Mouse (Mus musculus) layer of hippocampus, adult 2 months (tissue): Measurements from ENCODE around the gene Serp1. TPM values are rescaled to one million over a fixed set of nuclear protein-coding genes. Genes with fewer than 3 reads are reported as not detected.

Experiments used
- DNase-seq, 2 experiments: peaks; one replicate each; pipeline ENCODE4 v3.0.0; 2022; ENCODE audit warnings: low spot score in 2 of 2
- H3K27ac ChIP-seq: fragments of 200-600 bp; 2 replicates; pipeline ENCODE4 v1.8.1; 2022
- H3K4me3 ChIP-seq: fragments of 200-600 bp; 2 replicates; pipeline ENCODE4 v1.8.1; 2022; ENCODE audit warnings: mild to moderate bottlenecking
- CTCF ChIP-seq: fragments of 200-600 bp; conservative IDR thresholded peaks from 2 replicates; pipeline ENCODE4 v1.8.1; 2022; ENCODE audit warnings: antibody characterized with exemption, mild to moderate bottlenecking, moderate library complexity
- long read RNA-seq, 2 experiments: library from polyadenylated mRNA; stranded (forward); transcript quantifications; one replicate each; pipeline ENCODE4 v2.0.0; 2021; ENCODE audit warnings: borderline mapping rate in 2 of 2
- total RNA-seq, 2 experiments: library from RNA; stranded (reverse); gene quantifications; 2 replicates each; pipeline ENCODE4 v1.2.3; 2021

Gene Serp1
- 10 to 100 TPM; 22.3 to 22.7 TPM for total RNA-seq
- long read RNA-seq, experiment 1, full-length matches to known transcripts: 59 of 60 reads
- long read RNA-seq, experiment 1, partial matches to known transcripts: 0 of 60 reads
- long read RNA-seq, experiment 1, other reads (novel, unspliced or antisense): 1 of 60 reads
- long read RNA-seq, experiment 2, full-length matches to known transcripts: 72 of 76 reads
- long read RNA-seq, experiment 2, partial matches to known transcripts: 2 of 76 reads
- long read RNA-seq, experiment 2, other reads (novel, unspliced or antisense): 2 of 76 reads

DNA sequence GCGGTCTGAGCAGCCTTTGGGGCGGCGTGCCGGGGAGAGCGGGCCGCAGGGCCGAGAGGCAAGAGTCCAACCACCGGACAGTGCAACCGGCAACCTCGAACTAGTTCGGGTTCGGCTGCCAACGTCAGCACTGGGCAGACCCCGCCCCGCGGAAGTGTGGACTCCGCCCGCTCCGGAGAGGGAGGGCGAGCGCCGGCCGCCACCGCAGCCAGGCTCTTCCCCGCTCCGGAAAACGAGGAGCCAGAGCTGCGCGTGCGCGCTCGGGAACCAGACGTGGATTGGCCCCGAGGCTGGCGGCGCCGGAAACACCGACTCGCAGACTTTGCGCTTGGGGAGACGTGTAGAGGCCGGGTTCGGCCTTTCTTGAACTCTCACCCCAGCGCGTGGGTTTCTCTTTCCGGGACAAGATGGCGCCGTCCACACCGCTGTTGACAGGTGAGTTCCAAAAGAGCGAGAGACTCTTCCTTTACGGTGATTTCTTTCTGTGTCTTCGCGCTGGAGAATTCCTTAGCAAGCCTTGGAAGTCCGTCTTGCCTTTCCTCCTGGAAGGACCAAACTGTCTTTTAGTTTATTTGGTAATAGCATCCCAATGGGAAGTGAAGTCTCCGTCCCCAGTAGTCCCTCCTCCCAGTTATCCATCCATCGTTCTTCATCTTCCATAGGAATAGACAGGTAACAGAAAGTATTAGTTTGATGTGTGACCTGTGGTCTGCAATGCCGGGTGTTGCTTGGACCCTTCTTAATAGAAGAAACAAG lies at the start of gene Serp1, which contains the start of gene Eif2a:
Gene Serp1 (minus strand): TSS at position 241 of the 756 bp plus-strand sequence.
Gene Eif2a (plus strand): TSS at position 170 of the 756 bp plus-strand sequence.
- peak within 1 kb of the TSS; percentile 96 for H3K27ac ChIP-seq
- peak; percentile 99 for DNase-seq
- no peak for TF ChIP-seq CTCF
- peak within 1 kb of the TSS; percentile 99 for H3K4me3 ChIP-seq

- no peak for DNase-seq
- H3K4me3 ChIP-seq: no peak overlapping the region
- TF ChIP-seq CTCF: no peak
Observed at GRCm38 (mm10) chr3:58570821-58571220, 45.1 kb upstream of the Serp1 start.

DNA sequence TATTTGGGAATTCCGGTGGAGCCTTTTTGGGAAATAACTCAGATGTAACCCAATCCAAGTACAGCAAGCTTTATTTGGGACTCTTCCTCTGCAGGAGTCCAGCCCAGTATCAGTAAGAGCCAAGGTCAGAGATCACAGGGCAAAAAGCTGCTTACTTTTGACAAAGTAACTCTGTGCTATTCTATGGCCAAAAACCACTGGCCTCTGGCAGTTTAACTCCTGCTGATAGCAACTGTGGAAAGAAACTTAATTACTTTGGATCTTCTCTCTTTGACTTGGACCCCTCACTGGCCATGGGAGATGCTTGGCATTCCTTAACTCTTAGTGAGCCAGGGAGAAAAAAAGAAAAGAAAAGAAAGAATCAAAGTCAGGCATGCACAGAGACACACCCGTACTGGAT lies 35.7 kb upstream of the Serp1 start:
- H3K4me3 ChIP-seq: no peak overlapping the region
- TF ChIP-seq CTCF: no peak
- DNase-seq: no peak
- H3K27ac ChIP-seq: no peak overlapping the region

More at GRCm38 (mm10) chr3:58570821-58571220, 45.1 kb upstream of the Serp1 start:
- H3K27ac ChIP-seq: no peak overlapping the region

DNA sequence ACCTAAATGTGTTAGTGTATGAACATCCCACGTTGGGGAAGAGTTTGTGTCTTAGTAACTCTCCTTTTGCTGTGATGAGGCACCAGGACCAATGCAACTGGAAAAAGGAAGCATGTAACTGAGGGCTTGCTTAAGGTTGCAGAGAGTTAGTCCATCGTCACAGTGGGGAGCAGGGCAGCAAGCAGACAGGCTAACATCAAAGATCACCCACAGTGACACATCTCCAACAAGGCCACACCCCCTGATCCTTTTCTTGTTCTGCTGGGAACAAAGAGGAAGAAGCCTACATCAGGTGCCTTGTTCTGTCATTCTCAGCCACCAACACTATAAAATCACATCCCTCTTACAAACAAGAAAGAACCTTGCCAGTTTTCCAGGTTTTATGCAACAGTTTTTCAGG lies 34.2 kb upstream of the Serp1 start:
- H3K4me3 ChIP-seq: no peak overlapping the region
- no peak for TF ChIP-seq CTCF
- no peak overlapping the region for H3K27ac ChIP-seq
- no peak for DNase-seq

DNA sequence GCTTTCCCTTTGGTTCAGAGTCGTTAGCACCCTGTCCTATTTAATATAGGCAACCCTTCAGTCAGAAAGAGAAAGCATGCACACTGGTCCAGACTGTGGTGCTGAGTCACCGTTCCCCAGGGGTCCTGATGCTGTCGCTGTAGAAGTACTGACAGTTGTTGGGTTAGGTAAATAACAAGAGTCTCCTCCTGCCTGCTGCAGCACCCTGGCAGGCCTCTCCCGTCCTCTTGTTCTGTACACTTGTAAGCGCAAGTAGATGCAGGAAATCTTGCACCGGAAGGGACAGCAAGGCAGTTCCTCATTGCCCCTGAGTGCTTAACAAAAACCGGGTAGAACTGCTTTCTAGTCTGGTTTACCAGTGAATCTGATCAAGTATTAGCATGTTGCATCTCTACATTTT lies 31.0 kb upstream of the Serp1 start:
- Histone ChIP-seq H3K4me3 (no peak overlapping the region), H3K27ac (no peak overlapping the region)
- DNase-seq: no peak
- no peak for TF ChIP-seq CTCF

DNA sequence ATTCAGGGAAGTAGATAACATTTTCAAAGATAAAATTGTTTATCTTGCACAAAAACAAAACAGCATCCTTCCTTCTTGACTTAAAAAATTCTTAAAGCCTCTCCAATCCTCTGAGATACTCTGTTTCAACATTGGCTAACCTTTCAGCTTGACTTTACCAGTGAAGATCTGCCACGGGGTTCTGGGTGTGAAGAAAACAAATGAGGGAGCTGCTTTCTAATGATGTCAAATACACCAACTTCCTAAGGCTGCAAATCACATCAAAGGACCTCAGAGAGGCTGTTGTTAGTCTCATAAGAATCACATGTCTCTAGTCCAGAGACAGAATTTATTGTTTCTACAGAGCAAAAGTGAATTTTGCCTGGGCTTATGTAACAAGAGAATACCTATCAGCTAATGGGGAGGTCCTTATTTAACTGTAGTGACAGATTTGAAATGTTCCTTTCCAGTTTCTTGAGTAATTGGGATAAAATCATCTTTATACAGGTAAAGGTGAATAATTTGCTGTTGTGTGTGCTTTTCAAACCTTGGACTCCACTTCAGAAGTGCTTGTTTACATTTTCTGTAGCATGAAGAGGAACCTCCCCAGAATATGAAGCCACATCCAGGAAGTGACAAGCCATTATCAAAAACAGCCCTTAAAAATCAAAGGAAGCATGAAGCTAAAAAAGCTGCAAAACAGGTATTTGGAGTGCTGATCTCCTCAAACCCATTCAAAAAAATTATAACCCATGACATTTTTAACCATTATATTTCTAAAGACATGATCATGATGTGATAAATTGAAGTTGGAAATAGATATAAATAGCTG lies 26.5 kb upstream of the Serp1 start:
- H3K4me3 ChIP-seq: no peak overlapping the region
- TF ChIP-seq CTCF: no peak
- DNase-seq: no peak
- no peak overlapping the region for H3K27ac ChIP-seq

DNA sequence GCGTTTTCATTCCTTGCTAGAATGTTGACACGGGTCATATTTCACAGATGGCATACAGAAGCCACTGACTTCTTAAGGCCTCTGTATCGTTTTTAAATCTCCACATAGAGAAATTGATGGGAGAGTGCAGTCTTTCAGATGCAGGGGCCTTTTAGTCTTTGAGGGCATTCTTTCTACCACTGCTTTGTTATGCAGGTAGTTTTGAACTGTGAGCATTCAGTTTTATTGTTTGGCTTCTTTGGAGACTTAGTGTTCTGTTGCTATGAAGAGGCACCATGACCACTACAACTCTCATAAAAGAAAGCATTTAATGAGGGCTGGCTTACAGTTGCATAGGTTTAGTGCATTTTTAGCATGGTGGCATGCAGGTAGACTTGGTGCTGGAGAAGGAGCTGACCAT lies 10.9 kb upstream of the Serp1 start:
- no peak for DNase-seq
- no peak for TF ChIP-seq CTCF
- Histone ChIP-seq H3K27ac (no peak overlapping the region), H3K4me3 (no peak overlapping the region)

DNA sequence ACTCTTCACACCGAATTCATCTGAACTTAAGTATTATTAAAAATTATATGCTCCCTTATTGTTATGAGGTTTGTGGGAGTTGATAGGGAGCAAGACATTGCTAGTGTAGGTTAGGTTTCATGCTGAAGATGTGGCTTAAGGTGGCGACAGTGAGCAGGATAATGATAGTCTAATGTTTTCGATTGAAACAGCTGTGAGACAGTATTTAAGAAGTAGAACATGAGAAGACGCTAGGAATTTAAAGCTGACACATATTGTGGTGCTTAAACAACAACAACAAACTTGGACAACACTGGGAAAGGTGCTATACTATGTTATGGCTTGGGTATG lies 681 bp upstream of the Serp1 start:
- DNase-seq: no peak
- peak; percentile 35 for TF ChIP-seq CTCF
- Histone ChIP-seq H3K4me3 (peak overlapping the region; percentile 99), H3K27ac (peak overlapping the region; percentile 83)

DNA sequence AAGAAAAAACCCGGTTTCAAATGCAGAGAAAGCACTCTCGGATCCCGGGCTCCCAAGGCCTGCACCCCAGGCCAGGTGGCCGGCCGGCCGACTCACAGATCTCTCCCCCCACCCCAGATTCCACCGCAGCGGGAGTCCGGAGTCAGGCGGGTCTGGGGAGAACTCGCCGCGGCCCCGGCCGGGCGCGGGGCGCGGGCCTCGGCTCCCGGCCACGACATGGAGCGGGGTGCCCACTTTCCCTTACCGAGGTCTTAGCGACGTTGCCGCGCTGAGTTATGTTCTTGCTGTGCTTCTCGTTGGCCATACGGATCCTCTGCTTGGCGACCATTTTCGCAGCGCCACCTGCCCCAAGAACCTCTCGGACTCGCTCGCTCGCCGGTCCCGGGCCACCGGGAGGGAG lies 526 bp downstream of the Serp1 start:
- DNase-seq: peak in 1 of 2 experiments; percentile 5
- Histone ChIP-seq H3K4me3 (peak overlapping the region; percentile 99), H3K27ac (peak overlapping the region; percentile 96)
- TF ChIP-seq CTCF: no peak

DNA sequence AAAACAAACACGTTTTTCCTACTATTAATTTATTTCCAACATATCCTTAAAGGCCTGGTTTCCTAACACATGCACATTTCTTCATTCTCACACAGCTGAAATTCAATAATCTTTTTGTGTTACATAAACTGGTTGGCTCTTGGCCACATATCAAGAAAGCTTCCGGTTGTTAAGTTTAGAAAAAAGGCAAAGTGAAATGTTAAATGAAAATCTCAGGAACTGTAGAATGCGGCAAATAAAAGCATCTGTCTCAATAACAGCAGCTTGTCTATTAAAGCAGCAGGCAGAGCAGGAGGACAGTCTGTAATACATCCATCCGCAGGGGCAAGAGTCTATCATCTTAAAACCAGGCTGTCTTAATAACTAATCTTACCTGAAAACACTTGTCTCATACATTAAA lies 1.4 kb downstream of the Serp1 start:
- Histone ChIP-seq H3K4me3 (peak overlapping the region; percentile 99), H3K27ac (peak overlapping the region; percentile 96)
- DNase-seq: no peak
- TF ChIP-seq CTCF: no peak

DNA sequence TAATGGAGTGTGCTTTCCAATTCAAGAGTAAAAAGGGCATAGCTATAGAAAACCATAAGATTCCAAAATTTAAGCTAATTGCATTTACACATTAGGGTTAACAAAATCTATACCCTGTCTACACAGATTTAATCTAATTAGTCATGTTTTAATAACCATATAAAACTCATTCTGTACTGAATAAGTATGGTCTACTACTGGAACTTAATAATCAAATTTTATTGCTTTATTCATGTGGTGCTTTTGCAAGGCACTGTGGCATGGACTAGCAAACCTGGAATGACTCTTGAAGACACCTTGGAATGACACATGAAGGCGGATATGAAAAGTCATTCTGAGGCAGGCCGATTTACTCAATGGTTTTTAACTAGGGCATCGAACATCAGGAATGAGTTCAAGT lies 2.3 kb downstream of the Serp1 start:
- TF ChIP-seq CTCF: no peak
- Histone ChIP-seq H3K27ac (no peak overlapping the region), H3K4me3 (no peak overlapping the region)
- DNase-seq: no peak

DNA sequence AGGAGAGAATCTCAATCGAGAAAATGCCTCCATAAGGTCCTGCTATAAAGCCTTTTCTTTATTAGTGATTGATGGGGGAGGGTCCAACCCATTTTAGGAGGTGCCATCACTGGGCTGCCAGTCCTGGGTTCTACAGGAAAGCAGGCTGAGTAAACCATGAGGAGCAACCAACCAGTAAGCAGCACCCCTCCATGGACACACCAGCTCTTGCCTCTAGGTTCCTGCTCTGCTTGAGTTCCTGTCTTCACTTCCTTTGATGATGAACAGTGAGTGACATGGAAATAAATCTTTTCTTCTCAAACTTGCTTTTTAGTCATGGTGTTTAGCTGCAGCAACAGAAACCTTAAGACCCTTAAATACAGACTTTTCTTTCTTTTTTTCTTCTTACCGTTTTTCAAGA lies 4.3 kb downstream of the Serp1 start:
- no peak for DNase-seq
- Histone ChIP-seq H3K4me3 (no peak overlapping the region), H3K27ac (no peak overlapping the region)
- no peak for TF ChIP-seq CTCF

DNA sequence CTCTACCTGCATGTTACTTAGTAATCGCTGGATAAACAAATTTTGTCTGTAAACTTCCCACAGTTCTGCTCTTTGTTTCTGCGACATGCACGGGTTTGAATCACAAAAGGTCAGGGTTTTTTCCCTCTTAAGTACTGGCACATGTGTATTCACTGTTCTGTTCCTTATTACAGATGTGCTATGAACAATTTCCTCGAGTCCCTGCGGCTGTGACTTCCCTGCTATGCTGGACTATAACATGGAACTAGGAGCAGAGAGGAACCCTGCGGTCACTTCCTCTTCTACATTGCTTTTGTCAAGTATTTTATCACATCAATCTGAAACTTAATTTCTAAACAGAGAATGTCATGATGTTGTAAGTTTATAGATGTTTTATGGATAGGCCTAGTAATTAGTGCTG lies 5.4 kb downstream of the Serp1 start:
- DNase-seq: no peak
- no peak for TF ChIP-seq CTCF
- no peak overlapping the region for H3K4me3 ChIP-seq
- H3K27ac ChIP-seq: no peak overlapping the region

- Histone ChIP-seq H3K4me3 (no peak overlapping the region), H3K27ac (no peak overlapping the region)
- no peak for DNase-seq
- TF ChIP-seq CTCF: no peak
Observed at GRCm38 (mm10) chr3:58519536-58519935, 6.2 kb downstream of the Serp1 start.
